Mouse (Mus musculus): Measurements from ENCODE around the gene Cdc14a.

Gene Cdc14a

GRCm38 (mm10) chr3:116423353-116424159 lies at the start of gene Cdc14a:
Cdc14a (minus strand) TSS chr3:116424032.
- peak; percentile 93 for DNase-seq (ENCODE audit: low spot score)

- no peak for DNase-seq (ENCODE audit: low spot score)
Measured at GRCm38 (mm10) chr3:116465709-116466108, 41.9 kb upstream of the Cdc14a start.

GRCm38 (mm10) chr3:116464318-116464717 lies 40.5 kb upstream of the Cdc14a start:
- DNase-seq (ENCODE audit: low spot score), result no peak

GRCm38 (mm10) chr3:116461053-116461452 lies 37.2 kb upstream of the Cdc14a start:
- DNase-seq (ENCODE audit: low spot score), result no peak

- no peak for DNase-seq (ENCODE audit: low spot score)
Measured at GRCm38 (mm10) chr3:116454529-116454928, 30.7 kb upstream of the Cdc14a start.

- no peak for DNase-seq (ENCODE audit: low spot score)
Measured at GRCm38 (mm10) chr3:116450741-116451140, 26.9 kb upstream of the Cdc14a start.

- DNase-seq (ENCODE audit: low spot score), result no peak
Measured at GRCm38 (mm10) chr3:116444327-116444726, 20.5 kb upstream of the Cdc14a start.

- DNase-seq (ENCODE audit: low spot score), result no peak
Measured at GRCm38 (mm10) chr3:116442788-116443187, 19.0 kb upstream of the Cdc14a start.

GRCm38 (mm10) chr3:116441518-116442205 lies 17.8 kb upstream of the Cdc14a start:
- no peak for DNase-seq (ENCODE audit: low spot score)

- no peak for DNase-seq (ENCODE audit: low spot score)
Measured at GRCm38 (mm10) chr3:116440066-116440997, 16.5 kb upstream of the Cdc14a start.

GRCm38 (mm10) chr3:116436811-116437601 lies 13.2 kb upstream of the Cdc14a start:
- no peak for DNase-seq (ENCODE audit: low spot score)

GRCm38 (mm10) chr3:116436113-116436512 lies 12.3 kb upstream of the Cdc14a start:
- DNase-seq (ENCODE audit: low spot score), result no peak

- no peak for DNase-seq (ENCODE audit: low spot score)
Measured at GRCm38 (mm10) chr3:116434757-116435156, 10.9 kb upstream of the Cdc14a start.

GRCm38 (mm10) chr3:116425901-116426300 lies 2.1 kb upstream of the Cdc14a start:
- DNase-seq (ENCODE audit: low spot score), result no peak

GRCm38 (mm10) chr3:116424973-116425284 lies 1.1 kb upstream of the Cdc14a start:
- peak; percentile 95 for DNase-seq (ENCODE audit: low spot score)

GRCm38 (mm10) chr3:116424160-116424972 lies 534 bp upstream of the Cdc14a start:
- DNase-seq (ENCODE audit: low spot score), result no peak

GRCm38 (mm10) chr3:116422795-116423352 lies 958 bp downstream of the Cdc14a start:
- DNase-seq (ENCODE audit: low spot score), result peak; percentile 75

- no peak for DNase-seq (ENCODE audit: low spot score)
Measured at GRCm38 (mm10) chr3:116422074-116422473, 1.8 kb downstream of the Cdc14a start.

GRCm38 (mm10) chr3:116421121-116421520 lies 2.7 kb downstream of the Cdc14a start:
- DNase-seq (ENCODE audit: low spot score), result no peak

GRCm38 (mm10) chr3:116419791-116420190 lies 4.0 kb downstream of the Cdc14a start:
- no peak for DNase-seq (ENCODE audit: low spot score)

Data from retina, embryonic 14.5 days (tissue).